Mouse (Mus musculus) liver, adult 2 months (tissue): ENCODE measurements around the gene Fgr.

Source experiments
- CTCF ChIP-seq: fragments of 200-500 bp; IDR thresholded peaks from 2 replicates; pipeline ENCODE4 v1.5.1; 2011; ENCODE audit warnings: low read depth, low read length, control low read depth
- POLR2A ChIP-seq: fragments of 200-500 bp; IDR thresholded peaks from 2 replicates; pipeline ENCODE4 v1.6.1; 2011; ENCODE audit warnings: low read length, control low read depth; ENCODE audit not compliant: insufficient read depth; ENCODE audit errors: extremely low read depth

- TF ChIP-seq CTCF (no peak), POLR2A (no peak)
Measured at GRCm38 (mm10) chr4:133016677-133017415, 43.0 kb downstream of the Fgr start.
